Mouse (Mus musculus): ENCODE measurements around the gene Cd4. TPM values are rescaled to one million over a fixed set of nuclear protein-coding genes. Genes with fewer than 3 reads are reported as not detected.

The Cd4 gene
- polyA plus RNA-seq, 1 experiment from 2014 or later, result 0.21 TPM

- peak overlapping the region; percentile 86 for H3K4me3 ChIP-seq
- H3K4me1 ChIP-seq, result peaks cover 29% of the 10 kb centered on the region
- peak overlapping the region; percentile 40 for H3K9ac ChIP-seq
- H3K4me2 ChIP-seq, result peak overlapping the region; percentile 95
- H3K9me3 ChIP-seq, result no peaks in the 10 kb centered on the region
- H3K27me3 ChIP-seq (replicated peaks), result no peaks in the 10 kb centered on the region
- H3K36me3 ChIP-seq (replicated peaks), result no peaks in the 10 kb centered on the region
- H3K27ac ChIP-seq, result peak overlapping the region; percentile 100
- ATAC-seq (replicated peaks), result no peak
- WGBS, result 23% methylated on average over 9 of the region's 9 CpGs
Observed at GRCm38 (mm10) chr6:124920318-124921085, 32.5 kb upstream of the Cd4 start.

GRCm38 (mm10) chr6:124919695-124920317 lies 31.8 kb upstream of the Cd4 start, which contains the start of gene Ptms:
Gene Ptms (minus strand): TSS chr6:124920103.
- Histone ChIP-seq H3K4me1 (peaks cover 36% of the 10 kb centered on the region), H3K27me3 (replicated peaks) (no peaks in the 10 kb centered on the region), H3K4me3 (peak within 1 kb of the TSS; percentile 86), H3K9ac (peak within 1 kb of the TSS; percentile 99), H3K27ac (peak within 1 kb of the TSS; percentile 100), H3K9me3 (no peaks in the 10 kb centered on the region), H3K36me3 (replicated peaks) (no peaks in the 10 kb centered on the region), H3K4me2 (peak within 1 kb of the TSS; percentile 95)
- 0% methylated on average over 13 of the region's 13 CpGs for WGBS
- ATAC-seq (replicated peaks), result peak; percentile 88

GRCm38 (mm10) chr6:124918890-124919627 lies 31.0 kb upstream of the Cd4 start:
- peak overlapping the region; percentile 95 for H3K4me2 ChIP-seq
- peaks cover 43% of the 10 kb centered on the region for H3K4me1 ChIP-seq
- 14% methylated on average over 13 of the region's 14 CpGs for WGBS
- ATAC-seq (replicated peaks), result no peak
- peak overlapping the region; percentile 99 for H3K9ac ChIP-seq
- no peaks in the 10 kb centered on the region for H3K9me3 ChIP-seq
- H3K36me3 ChIP-seq (replicated peaks), result peaks cover 7% of the 10 kb centered on the region; the same call in 1 of the 2 replicates
- H3K27ac ChIP-seq, result peak overlapping the region; percentile 100
- H3K4me3 ChIP-seq, result peak overlapping the region; percentile 86
- H3K27me3 ChIP-seq (replicated peaks), result no peaks in the 10 kb centered on the region

- Histone ChIP-seq H3K9me3 (no peaks in the 10 kb centered on the region), H3K4me1 (peaks cover 51% of the 10 kb centered on the region), H3K9ac (peak overlapping the region; percentile 99), H3K4me3 (peak overlapping the region; percentile 86), H3K27ac (peak overlapping the region; percentile 100), H3K27me3 (replicated peaks) (no peaks in the 10 kb centered on the region), H3K36me3 (replicated peaks) (peaks cover 14% of the 10 kb centered on the region; the same call in 1 of the 2 replicates), H3K4me2 (peak overlapping the region; percentile 95)
- ATAC-seq (replicated peaks), result no peak
- 5% methylated on average over 7 of the region's 7 CpGs for WGBS
Observed at GRCm38 (mm10) chr6:124918331-124918690, 30.3 kb upstream of the Cd4 start.

GRCm38 (mm10) chr6:124917518-124918330 lies 29.7 kb upstream of the Cd4 start:
- peak overlapping the region; percentile 100 for H3K27ac ChIP-seq
- no peaks in the 10 kb centered on the region for H3K9me3 ChIP-seq
- peak; percentile 81 for ATAC-seq (replicated peaks)
- WGBS, result under 1% methylated on average over 55 of the region's 89 CpGs
- H3K36me3 ChIP-seq (replicated peaks), result peaks cover 20% of the 10 kb centered on the region; the same call in 1 of the 2 replicates
- H3K4me2 ChIP-seq, result peak overlapping the region; percentile 95
- peaks cover 53% of the 10 kb centered on the region for H3K4me1 ChIP-seq
- peak overlapping the region; percentile 86 for H3K4me3 ChIP-seq
- H3K9ac ChIP-seq, result peak overlapping the region; percentile 99
- no peaks in the 10 kb centered on the region for H3K27me3 ChIP-seq (replicated peaks)

GRCm38 (mm10) chr6:124916695-124917517 lies 28.9 kb upstream of the Cd4 start:
- H3K4me3 ChIP-seq, result peak overlapping the region; percentile 86
- peaks cover 53% of the 10 kb centered on the region for H3K4me1 ChIP-seq
- peak overlapping the region; percentile 95 for H3K4me2 ChIP-seq
- peaks cover 20% of the 10 kb centered on the region; the same call in 1 of the 2 replicates for H3K36me3 ChIP-seq (replicated peaks)
- peak overlapping the region; percentile 100 for H3K27ac ChIP-seq
- peak; percentile 55 for ATAC-seq (replicated peaks)
- H3K27me3 ChIP-seq (replicated peaks), result no peaks in the 10 kb centered on the region
- H3K9ac ChIP-seq, result peak overlapping the region; percentile 99
- no peaks in the 10 kb centered on the region for H3K9me3 ChIP-seq
- WGBS, result under 1% methylated on average over 24 of the region's 67 CpGs

- under 1% methylated on average over 12 of the region's 12 CpGs for WGBS
- peaks cover 55% of the 10 kb centered on the region for H3K4me1 ChIP-seq
- ATAC-seq (replicated peaks), result no peak
Observed at GRCm38 (mm10) chr6:124915942-124916694, 28.1 kb upstream of the Cd4 start.

GRCm38 (mm10) chr6:124915160-124915941 lies 27.3 kb upstream of the Cd4 start:
- Histone ChIP-seq H3K9me3 (no peaks in the 10 kb centered on the region), H3K36me3 (replicated peaks) (peaks cover 20% of the 10 kb centered on the region; the same call in 1 of the 2 replicates), H3K27ac (peak overlapping the region; percentile 100), H3K9ac (peak overlapping the region; percentile 99), H3K4me1 (peaks cover 51% of the 10 kb centered on the region), H3K4me3 (peak overlapping the region; percentile 86), H3K4me2 (peak overlapping the region; percentile 95), H3K27me3 (replicated peaks) (no peaks in the 10 kb centered on the region)
- no peak for ATAC-seq (replicated peaks)
- 5% methylated on average over 22 of the region's 22 CpGs for WGBS

More at GRCm38 (mm10) chr6:124915942-124916694, 28.1 kb upstream of the Cd4 start:
- peak overlapping the region; percentile 100 for H3K27ac ChIP-seq
- peak overlapping the region; percentile 99 for H3K9ac ChIP-seq
- peak overlapping the region; percentile 86 for H3K4me3 ChIP-seq
- H3K27me3 ChIP-seq (replicated peaks), result no peaks in the 10 kb centered on the region
- peak overlapping the region; percentile 95 for H3K4me2 ChIP-seq
- H3K36me3 ChIP-seq (replicated peaks), result peaks cover 20% of the 10 kb centered on the region; the same call in 1 of the 2 replicates
- H3K9me3 ChIP-seq, result no peaks in the 10 kb centered on the region

- ATAC-seq (replicated peaks), result no peak
- Histone ChIP-seq H3K9ac (peak overlapping the region; percentile 99), H3K9me3 (no peaks in the 10 kb centered on the region), H3K4me2 (peak overlapping the region; percentile 95), H3K27ac (peak overlapping the region; percentile 100), H3K4me3 (peak overlapping the region; percentile 86), H3K36me3 (replicated peaks) (peaks cover 20% of the 10 kb centered on the region; the same call in 1 of the 2 replicates), H3K4me1 (peaks cover 54% of the 10 kb centered on the region), H3K27me3 (replicated peaks) (no peaks in the 10 kb centered on the region)
- WGBS, result 77% methylated on average over 7 of the region's 7 CpGs
Observed at GRCm38 (mm10) chr6:124914511-124914910, 26.5 kb upstream of the Cd4 start.

Measured in midbrain, embryonic 15.5 days (tissue).